Mouse (Mus musculus): ENCODE measurements around the gene Gfod1. TPM values are rescaled to one million over a fixed set of nuclear protein-coding genes. Genes with fewer than 3 reads are reported as not detected.

The Gfod1 gene
- polyA plus RNA-seq, 1 experiment from 2014 or later, result 0.46 TPM

- 97% methylated on average over 15 of the region's 15 CpGs for WGBS (ENCODE audit: missing documents)
- no peaks in the 10 kb centered on the region for H3K36me3 ChIP-seq (ENCODE audit: inconsistent target)
- H3K4me3 ChIP-seq (ENCODE audit: inconsistent target), result no peak overlapping the region
- no peaks in the 10 kb centered on the region for H3K79me2 ChIP-seq (ENCODE audit: inconsistent target)
- H3K27ac ChIP-seq, result no peak overlapping the region
These were observed 1.4 kb upstream of the Gfod1 start for GRCm38 (mm10) chr13:43305181-43305924.

- 37% methylated on average over 11 of the region's 11 CpGs for WGBS (ENCODE audit: missing documents)
- peak overlapping the region; percentile 28 for H3K4me3 ChIP-seq (ENCODE audit: inconsistent target)
- H3K36me3 ChIP-seq (ENCODE audit: inconsistent target), result no peaks in the 10 kb centered on the region
- H3K79me2 ChIP-seq (ENCODE audit: inconsistent target), result no peaks in the 10 kb centered on the region
- H3K27ac ChIP-seq, result no peak overlapping the region
These were observed 728 bp upstream of the Gfod1 start for GRCm38 (mm10) chr13:43304700-43305099.

GRCm38 (mm10) chr13:43303161-43303965, 609 bp downstream of the Gfod1 start:
- under 1% methylated on average over 78 of the region's 78 CpGs for WGBS (ENCODE audit: missing documents)
- peak overlapping the region; percentile 13 for H3K4me3 ChIP-seq (ENCODE audit: inconsistent target)
- no peaks in the 10 kb centered on the region for H3K79me2 ChIP-seq (ENCODE audit: inconsistent target)
- no peak overlapping the region for H3K27ac ChIP-seq
- no peaks in the 10 kb centered on the region for H3K36me3 ChIP-seq (ENCODE audit: inconsistent target)

GRCm38 (mm10) chr13:43302651-43303160, 1.3 kb downstream of the Gfod1 start:
- WGBS (ENCODE audit: missing documents), result 3% methylated on average over 19 of the region's 19 CpGs
- no peaks in the 10 kb centered on the region for H3K36me3 ChIP-seq (ENCODE audit: inconsistent target)

GRCm38 (mm10) chr13:43302239-43302638, 1.7 kb downstream of the Gfod1 start:
- Histone ChIP-seq H3K27ac (no peak overlapping the region), H3K36me3 (ENCODE audit: inconsistent target) (no peaks in the 10 kb centered on the region), H3K4me3 (ENCODE audit: inconsistent target) (no peak overlapping the region), H3K79me2 (ENCODE audit: inconsistent target) (no peaks in the 10 kb centered on the region)
- 18% methylated on average over 10 of the region's 11 CpGs for WGBS (ENCODE audit: missing documents)

More at GRCm38 (mm10) chr13:43302651-43303160, 1.3 kb downstream of the Gfod1 start:
- peak overlapping the region; percentile 12 for H3K4me3 ChIP-seq (ENCODE audit: inconsistent target)
- no peaks in the 10 kb centered on the region for H3K79me2 ChIP-seq (ENCODE audit: inconsistent target)
- no peak overlapping the region for H3K27ac ChIP-seq

GRCm38 (mm10) chr13:43300906-43301305, 3.1 kb downstream of the Gfod1 start:
- no peak overlapping the region for H3K27ac ChIP-seq
- WGBS (ENCODE audit: missing documents), result 14% methylated on average over 9 of the region's 9 CpGs
- H3K4me3 ChIP-seq (ENCODE audit: inconsistent target), result no peak overlapping the region
- H3K36me3 ChIP-seq (ENCODE audit: inconsistent target), result no peaks in the 10 kb centered on the region
- H3K79me2 ChIP-seq (ENCODE audit: inconsistent target), result no peaks in the 10 kb centered on the region

GRCm38 (mm10) chr13:43300366-43300765, 3.6 kb downstream of the Gfod1 start:
- 90% methylated on average over 4 of the region's 5 CpGs for WGBS (ENCODE audit: missing documents)

GRCm38 (mm10) chr13:43299171-43299570, 4.8 kb downstream of the Gfod1 start:
- WGBS (ENCODE audit: missing documents), result 88% methylated on average over 5 of the region's 5 CpGs

More at GRCm38 (mm10) chr13:43300366-43300765, 3.6 kb downstream of the Gfod1 start:
- Histone ChIP-seq H3K79me2 (ENCODE audit: inconsistent target) (no peaks in the 10 kb centered on the region), H3K4me3 (ENCODE audit: inconsistent target) (no peak overlapping the region), H3K27ac (no peak overlapping the region), H3K36me3 (ENCODE audit: inconsistent target) (no peaks in the 10 kb centered on the region)

GRCm38 (mm10) chr13:43297526-43297925, 6.4 kb downstream of the Gfod1 start:
- Histone ChIP-seq H3K79me2 (ENCODE audit: inconsistent target) (no peaks in the 10 kb centered on the region), H3K27ac (no peak overlapping the region), H3K4me3 (ENCODE audit: inconsistent target) (no peak overlapping the region), H3K36me3 (ENCODE audit: inconsistent target) (no peaks in the 10 kb centered on the region)
- 100% methylated on average over 5 of the region's 5 CpGs for WGBS (ENCODE audit: missing documents)

More at GRCm38 (mm10) chr13:43299171-43299570, 4.8 kb downstream of the Gfod1 start:
- Histone ChIP-seq H3K36me3 (ENCODE audit: inconsistent target) (no peaks in the 10 kb centered on the region), H3K79me2 (ENCODE audit: inconsistent target) (no peaks in the 10 kb centered on the region), H3K27ac (no peak overlapping the region), H3K4me3 (ENCODE audit: inconsistent target) (no peak overlapping the region)

GRCm38 (mm10) chr13:43296140-43296805, 7.7 kb downstream of the Gfod1 start:
- Histone ChIP-seq H3K79me2 (ENCODE audit: inconsistent target) (no peaks in the 10 kb centered on the region), H3K36me3 (ENCODE audit: inconsistent target) (no peaks in the 10 kb centered on the region), H3K4me3 (ENCODE audit: inconsistent target) (no peak overlapping the region), H3K27ac (no peak overlapping the region)
- 78% methylated on average over 7 of the region's 7 CpGs for WGBS (ENCODE audit: missing documents)

- WGBS (ENCODE audit: missing documents), result 21% methylated on average over 7 of the region's 7 CpGs
- Histone ChIP-seq H3K4me3 (ENCODE audit: inconsistent target) (no peak overlapping the region), H3K79me2 (ENCODE audit: inconsistent target) (no peaks in the 10 kb centered on the region), H3K27ac (no peak overlapping the region), H3K36me3 (ENCODE audit: inconsistent target) (no peaks in the 10 kb centered on the region)
These were observed 8.3 kb downstream of the Gfod1 start for GRCm38 (mm10) chr13:43295684-43296083.

GRCm38 (mm10) chr13:43294957-43295590, 8.9 kb downstream of the Gfod1 start:
- Histone ChIP-seq H3K36me3 (ENCODE audit: inconsistent target) (no peaks in the 10 kb centered on the region), H3K27ac (no peak overlapping the region), H3K79me2 (ENCODE audit: inconsistent target) (no peaks in the 10 kb centered on the region), H3K4me3 (ENCODE audit: inconsistent target) (no peak overlapping the region)
- WGBS (ENCODE audit: missing documents), result 34% methylated on average over 7 of the region's 7 CpGs

- WGBS (ENCODE audit: missing documents), result 92% methylated on average over 4 of the region's 4 CpGs
- no peaks in the 10 kb centered on the region for H3K79me2 ChIP-seq (ENCODE audit: inconsistent target)
- no peaks in the 10 kb centered on the region for H3K36me3 ChIP-seq (ENCODE audit: inconsistent target)
- no peak overlapping the region for H3K4me3 ChIP-seq (ENCODE audit: inconsistent target)
- no peak overlapping the region for H3K27ac ChIP-seq
These were observed 11.1 kb downstream of the Gfod1 start for GRCm38 (mm10) chr13:43292892-43293291.

- Histone ChIP-seq H3K27ac (no peak overlapping the region), H3K79me2 (ENCODE audit: inconsistent target) (no peaks in the 10 kb centered on the region), H3K4me3 (ENCODE audit: inconsistent target) (no peak overlapping the region), H3K36me3 (ENCODE audit: inconsistent target) (no peaks in the 10 kb centered on the region)
- 77% methylated on average over 6 of the region's 6 CpGs for WGBS (ENCODE audit: missing documents)
These were observed 14.9 kb downstream of the Gfod1 start for GRCm38 (mm10) chr13:43289076-43289475.

Data from macrophage (primary cell).